Mouse (Mus musculus): Measurements from ENCODE around the gene Whamm. TPM values are rescaled to one million over a fixed set of nuclear protein-coding genes. Genes with fewer than 3 reads are reported as not detected.

Gene Whamm
- polyA plus RNA-seq, 1 experiment from 2014 or later: 8.1 TPM

DNA sequence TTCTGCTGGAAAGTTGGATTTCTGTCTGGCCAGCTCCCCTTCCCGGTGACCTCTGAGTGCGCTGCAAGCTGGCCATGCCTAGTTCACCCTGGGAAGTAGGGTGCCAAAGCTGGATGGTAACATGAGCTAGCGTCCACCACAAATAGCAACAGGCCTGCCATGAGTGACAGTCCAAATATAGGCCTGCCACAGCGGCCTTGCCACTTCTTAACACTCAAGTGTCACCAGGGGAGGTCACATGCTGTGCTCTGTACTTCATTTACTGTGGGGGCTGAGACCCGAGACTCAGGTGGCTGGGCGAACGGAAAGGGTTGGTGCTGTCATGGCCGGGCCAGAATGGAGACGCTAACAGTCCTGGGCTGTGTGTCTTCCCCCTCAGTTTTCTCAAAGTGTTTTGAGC is 4.2 kb upstream of the Whamm start, which contains the start of gene Fsd2:
Gene Fsd2, minus strand, starts transcription at position 53 of the 400 bp plus-strand sequence.
- Histone ChIP-seq H3K4me3 (ENCODE audit: low read depth, low read length) (no peak within 1 kb of the TSS), H3K27me3 (replicated peaks; ENCODE audit: insufficient read depth, low read length) (no peaks in the 10 kb centered on the region), H3K36me3 (ENCODE audit: insufficient read depth, low read length) (no peaks in the 10 kb centered on the region), H3K9me3 (ENCODE audit: low read length) (no peaks in the 10 kb centered on the region), H3K9ac (replicated peaks; ENCODE audit: low read depth) (no peak within 1 kb of the TSS), H3K4me1 (ENCODE audit: insufficient read depth, low read depth, low read length) (no peaks in the 10 kb centered on the region), H3K27ac (ENCODE audit: low read length) (no peak within 1 kb of the TSS), H3K4me2 (replicated peaks; ENCODE audit: low read depth, low read length) (no peak within 1 kb of the TSS)
- DNase-seq (ENCODE audit: low spot score): no peak
- TF ChIP-seq EP300 (IDR thresholded peaks at IDR 0.05) (no peak), CTCF (IDR thresholded peaks at IDR 0.05) (no peak)
- no peak for ATAC-seq
- 60% methylated on average over 9 of the region's 9 CpGs for WGBS

DNA sequence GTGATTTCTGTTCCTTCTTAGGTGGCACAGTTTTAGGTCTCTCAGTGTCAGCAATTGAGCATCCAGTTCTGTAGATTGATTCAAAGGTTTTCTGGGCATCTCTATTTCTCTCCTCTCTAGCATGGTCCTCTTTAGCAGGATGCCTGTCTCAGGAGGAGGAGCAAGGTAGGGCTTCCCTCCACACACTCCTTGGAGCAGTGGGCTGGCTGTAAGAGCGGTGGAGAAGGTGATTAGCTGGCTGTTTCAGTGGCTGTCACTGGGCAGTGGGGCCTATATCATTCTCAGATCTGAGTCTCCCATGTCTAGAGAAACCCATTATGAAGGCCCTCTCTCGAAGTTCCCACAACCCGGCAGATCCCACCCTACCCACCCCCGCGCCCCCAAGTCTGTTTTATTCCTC is 3.7 kb upstream of the Whamm start:
- 92% methylated on average over 5 of the region's 5 CpGs for WGBS
- DNase-seq (ENCODE audit: low spot score) (no peak), ATAC-seq (no peak)
- no peak overlapping the region for H3K4me3 ChIP-seq (ENCODE audit: low read depth, low read length)
- no peak overlapping the region for H3K27ac ChIP-seq (ENCODE audit: low read length)
- no peak overlapping the region for H3K4me2 ChIP-seq (replicated peaks; ENCODE audit: low read depth, low read length)
- H3K27me3 ChIP-seq (replicated peaks; ENCODE audit: insufficient read depth, low read length): no peaks in the 10 kb centered on the region
- H3K36me3 ChIP-seq (ENCODE audit: insufficient read depth, low read length): no peaks in the 10 kb centered on the region
- no peaks in the 10 kb centered on the region for H3K9me3 ChIP-seq (ENCODE audit: low read length)
- no peak overlapping the region for H3K9ac ChIP-seq (replicated peaks; ENCODE audit: low read depth)
- TF ChIP-seq EP300 (IDR thresholded peaks at IDR 0.05) (no peak), CTCF (IDR thresholded peaks at IDR 0.05) (no peak)
- no peaks in the 10 kb centered on the region for H3K4me1 ChIP-seq (ENCODE audit: insufficient read depth, low read depth, low read length)

DNA sequence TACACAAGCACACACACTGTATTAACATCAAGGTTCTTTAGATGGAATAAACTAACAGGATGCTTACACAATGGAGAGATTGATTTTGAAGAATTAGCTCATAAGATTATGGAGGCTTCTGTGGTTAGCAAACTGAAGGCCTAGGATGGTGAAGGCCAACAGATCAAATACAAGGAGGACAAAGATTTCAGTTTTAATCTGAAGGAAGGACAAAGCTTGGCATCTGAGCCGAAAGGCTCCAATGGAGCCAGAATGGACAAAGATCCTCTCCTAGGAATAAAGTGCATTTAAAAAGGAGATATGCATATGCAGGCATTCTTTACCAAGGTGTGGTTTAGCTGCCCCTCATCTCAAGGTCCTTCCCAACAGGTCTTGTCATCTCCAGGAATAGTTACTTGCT is 1.2 kb upstream of the Whamm start:
- TF ChIP-seq CTCF (IDR thresholded peaks at IDR 0.05): no peak
- TF ChIP-seq EP300 (IDR thresholded peaks at IDR 0.05): no peak
- H3K9ac ChIP-seq (replicated peaks; ENCODE audit: low read depth): no peak overlapping the region
- H3K36me3 ChIP-seq (ENCODE audit: insufficient read depth, low read length): peaks cover 2% of the 10 kb centered on the region; the same call in 1 of the 2 replicates
- H3K4me2 ChIP-seq (replicated peaks; ENCODE audit: low read depth, low read length): no peak overlapping the region
- ATAC-seq (no peak), DNase-seq (ENCODE audit: low spot score) (no peak)
- H3K4me3 ChIP-seq (ENCODE audit: low read depth, low read length): no peak overlapping the region
- no peaks in the 10 kb centered on the region for H3K9me3 ChIP-seq (ENCODE audit: low read length)
- H3K4me1 ChIP-seq (ENCODE audit: insufficient read depth, low read depth, low read length): peaks cover 4% of the 10 kb centered on the region; the same call in 1 of the 2 replicates
- no peak overlapping the region for H3K27ac ChIP-seq (ENCODE audit: low read length)
- H3K27me3 ChIP-seq (replicated peaks; ENCODE audit: insufficient read depth, low read length): no peaks in the 10 kb centered on the region
- WGBS: 96% methylated on average over 1 of the region's 1 CpGs

DNA sequence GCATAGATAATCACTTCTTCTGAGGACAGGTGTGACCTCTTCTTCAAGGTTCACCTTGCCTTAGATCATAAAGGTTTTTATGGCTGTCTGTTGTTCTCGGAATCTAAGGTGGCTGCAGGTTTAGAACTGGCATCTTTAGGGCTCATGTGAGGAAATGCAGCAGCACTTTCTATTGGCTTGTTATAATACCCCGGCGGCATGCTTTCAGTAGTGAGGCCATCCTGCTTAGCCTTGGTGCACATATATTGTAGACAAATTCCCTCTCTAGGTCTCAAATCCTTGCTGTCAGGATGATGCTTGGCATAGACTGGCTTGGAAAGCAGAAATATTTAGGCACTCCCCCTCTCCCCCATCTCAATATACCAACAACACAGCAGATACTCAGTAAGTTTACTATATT is 795 bp upstream of the Whamm start:
- no peak for TF ChIP-seq CTCF (IDR thresholded peaks at IDR 0.05)
- no peak for TF ChIP-seq EP300 (IDR thresholded peaks at IDR 0.05)
- no peak overlapping the region for H3K27ac ChIP-seq (ENCODE audit: low read length)
- DNase-seq (ENCODE audit: low spot score) (no peak), ATAC-seq (no peak)
- no peaks in the 10 kb centered on the region for H3K9me3 ChIP-seq (ENCODE audit: low read length)
- H3K4me3 ChIP-seq (ENCODE audit: low read depth, low read length): no peak overlapping the region
- H3K4me1 ChIP-seq (ENCODE audit: insufficient read depth, low read depth, low read length): peaks cover 4% of the 10 kb centered on the region; the same call in 1 of the 2 replicates
- no peak overlapping the region for H3K9ac ChIP-seq (replicated peaks; ENCODE audit: low read depth)
- 88% methylated on average over 3 of the region's 3 CpGs for WGBS
- no peaks in the 10 kb centered on the region for H3K27me3 ChIP-seq (replicated peaks; ENCODE audit: insufficient read depth, low read length)
- no peak overlapping the region for H3K4me2 ChIP-seq (replicated peaks; ENCODE audit: low read depth, low read length)
- peaks cover 6% of the 10 kb centered on the region; the same call in 1 of the 2 replicates for H3K36me3 ChIP-seq (ENCODE audit: insufficient read depth, low read length)

DNA sequence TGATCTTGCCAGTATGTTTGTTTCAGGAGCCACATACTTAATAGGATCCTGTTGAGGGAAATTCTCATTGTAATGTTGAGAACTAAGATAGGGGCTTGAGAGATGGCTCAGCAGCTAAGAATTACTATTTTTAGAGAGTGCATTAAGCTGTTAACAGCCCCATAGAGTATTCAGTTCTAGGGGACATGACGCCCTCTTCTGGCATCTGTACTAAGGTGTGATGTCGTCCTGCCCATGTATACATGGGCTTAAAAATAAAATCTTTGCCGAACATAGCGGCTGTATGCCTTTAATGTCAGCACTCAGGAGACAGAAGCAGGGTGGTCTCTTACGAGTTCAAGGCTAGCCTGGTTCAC is 336 bp upstream of the Whamm start:
- peak overlapping the region; percentile 91 for H3K4me3 ChIP-seq (ENCODE audit: low read depth, low read length)
- H3K9ac ChIP-seq (replicated peaks; ENCODE audit: low read depth): no peak overlapping the region
- H3K4me2 ChIP-seq (replicated peaks; ENCODE audit: low read depth, low read length): peak overlapping the region; percentile 20; the same call in 1 of the 2 replicates
- no peaks in the 10 kb centered on the region for H3K27me3 ChIP-seq (replicated peaks; ENCODE audit: insufficient read depth, low read length)
- no peaks in the 10 kb centered on the region for H3K9me3 ChIP-seq (ENCODE audit: low read length)
- TF ChIP-seq CTCF (IDR thresholded peaks at IDR 0.05) (peak; percentile 54), EP300 (IDR thresholded peaks at IDR 0.05) (no peak)
- H3K36me3 ChIP-seq (ENCODE audit: insufficient read depth, low read length): peaks cover 6% of the 10 kb centered on the region; the same call in 1 of the 2 replicates
- H3K4me1 ChIP-seq (ENCODE audit: insufficient read depth, low read depth, low read length): peaks cover 4% of the 10 kb centered on the region; the same call in 1 of the 2 replicates
- under 1% methylated on average over 5 of the region's 5 CpGs for WGBS
- ATAC-seq: peak; percentile 18
- no peak overlapping the region for H3K27ac ChIP-seq (ENCODE audit: low read length)
- DNase-seq (ENCODE audit: low spot score): no peak

DNA sequence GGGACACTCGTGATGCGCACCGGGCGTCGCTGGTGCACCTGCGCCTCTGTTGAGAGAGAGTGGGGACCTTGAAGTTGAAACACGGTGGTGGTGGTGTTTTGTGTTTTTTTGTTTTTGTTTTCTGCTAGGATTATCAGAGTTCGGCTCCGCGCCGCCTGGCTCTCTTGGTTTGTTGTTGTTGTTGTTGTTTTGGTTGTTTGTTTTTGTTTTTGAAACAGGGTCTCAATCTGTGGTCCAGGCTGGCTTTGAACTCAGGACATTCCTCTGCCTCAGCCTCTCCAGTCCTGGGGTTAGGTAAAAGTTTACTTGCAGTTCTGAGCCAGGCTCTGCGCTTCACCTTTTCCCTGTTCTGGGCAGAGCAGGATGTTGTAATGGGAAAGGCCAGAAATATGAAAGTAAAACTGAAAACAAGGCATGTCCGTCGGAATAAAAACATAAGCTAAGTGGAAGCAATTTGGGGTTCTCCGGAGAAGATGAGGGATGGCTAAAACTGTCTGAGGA is 925 bp downstream of the Whamm start:
- Histone ChIP-seq H3K27ac (ENCODE audit: low read length) (peak overlapping the region; percentile 91), H3K9ac (replicated peaks; ENCODE audit: low read depth) (peak overlapping the region; percentile 72), H3K36me3 (ENCODE audit: insufficient read depth, low read length) (peaks cover 6% of the 10 kb centered on the region; the same call in 1 of the 2 replicates), H3K9me3 (ENCODE audit: low read length) (no peaks in the 10 kb centered on the region), H3K4me3 (ENCODE audit: low read depth, low read length) (peak overlapping the region; percentile 91), H3K4me1 (ENCODE audit: insufficient read depth, low read depth, low read length) (peaks cover 4% of the 10 kb centered on the region; the same call in 1 of the 2 replicates), H3K4me2 (replicated peaks; ENCODE audit: low read depth, low read length) (peak overlapping the region; percentile 67), H3K27me3 (replicated peaks; ENCODE audit: insufficient read depth, low read length) (no peaks in the 10 kb centered on the region)
- WGBS: 4% methylated on average over 15 of the region's 15 CpGs
- ATAC-seq: no peak
- TF ChIP-seq EP300 (IDR thresholded peaks at IDR 0.05) (no peak), CTCF (IDR thresholded peaks at IDR 0.05) (no peak)
- peak; percentile 69 for DNase-seq (ENCODE audit: low spot score)

Measured in lung, postnatal 0 days (tissue).